Mouse (Mus musculus) C2C12 (cell line): ENCODE measurements around the gene Cdh4.

ENCODE experiments used
- CEBPB ChIP-seq: IDR thresholded peaks from one replicate; pipeline ENCODE4 v1.6.1; 2011; ENCODE audit warnings: low read depth, mild to moderate bottlenecking, control low read depth, moderate library complexity
- CTCF ChIP-seq: IDR thresholded peaks from one replicate; pipeline ENCODE4 v1.5.1; 2011; ENCODE audit not compliant: control insufficient read depth, insufficient read depth, insufficient read length
- MYOG ChIP-seq: IDR thresholded peaks from one replicate; pipeline ENCODE4 v1.6.1; 2011; ENCODE audit not compliant: control insufficient read depth, insufficient read length; ENCODE audit errors: extremely low read depth
- USF1 ChIP-seq: IDR thresholded peaks from one replicate; pipeline ENCODE4 v1.6.1; 2011; ENCODE audit warnings: low read depth, mild to moderate bottlenecking, control low read depth, moderate library complexity

DNA sequence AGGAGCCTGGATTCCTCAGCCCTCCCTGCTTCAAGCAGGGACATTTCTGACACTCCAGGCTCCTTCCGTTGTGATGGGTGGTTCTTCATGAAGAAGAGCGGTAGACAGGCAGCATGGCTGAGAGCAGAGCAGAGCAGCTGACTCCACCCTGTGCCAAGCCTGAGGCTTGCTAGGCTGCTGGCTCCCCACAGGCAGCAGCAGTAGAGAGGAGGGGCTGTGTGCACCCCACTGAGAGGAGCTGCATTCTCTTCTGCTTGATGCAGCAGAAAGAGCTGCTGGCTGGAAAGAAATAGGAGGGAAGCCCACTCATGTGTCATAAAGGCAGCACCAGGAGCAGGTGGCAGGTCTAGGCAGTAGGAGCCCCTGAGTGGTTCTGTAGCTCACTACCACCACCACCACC lies 427.6 kb downstream of the Cdh4 start:
- TF ChIP-seq USF1 (no peak), CEBPB (no peak), MYOG (no peak), CTCF (no peak)
